ENCODE assay signal across 11 mouse cellular contexts in the genomic region with DNA sequence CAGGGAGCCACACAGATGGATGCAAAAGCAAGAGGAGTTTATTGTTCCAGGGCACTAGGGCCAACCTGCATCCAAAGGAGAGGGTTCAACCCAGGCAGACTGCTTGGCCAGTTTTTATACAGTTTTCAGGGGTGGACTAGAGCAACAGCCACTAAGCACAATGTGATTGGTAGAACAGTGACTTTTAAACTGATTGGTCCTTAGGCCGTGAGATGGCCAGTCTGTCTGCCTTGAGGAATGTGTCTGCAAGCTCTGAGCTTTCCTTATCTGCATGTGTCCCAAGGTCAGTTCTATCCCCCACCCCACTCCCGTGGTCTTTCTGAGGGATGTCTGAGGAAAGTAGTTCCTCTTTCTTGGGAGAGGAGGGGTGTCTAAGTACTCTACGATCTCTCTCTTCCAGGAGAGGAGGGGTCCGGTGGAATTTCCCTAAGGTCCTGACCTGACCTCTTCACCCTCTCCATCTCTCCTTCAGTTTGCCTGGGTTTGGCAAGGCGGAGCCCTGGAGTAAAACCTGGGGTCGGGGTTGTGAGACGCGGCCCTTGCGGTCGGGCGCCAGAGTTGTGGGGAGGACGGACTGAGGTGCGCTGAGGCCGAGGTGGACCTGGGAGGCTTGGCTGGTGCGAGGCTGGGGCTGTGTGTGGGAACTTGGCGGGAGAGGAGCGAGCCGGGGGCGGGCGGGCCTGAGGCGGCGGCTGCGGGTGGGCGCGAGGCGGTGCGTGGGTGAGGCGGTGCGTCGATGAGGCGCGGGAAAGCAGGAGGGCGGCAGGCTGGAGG. TPM values are rescaled to one million over a fixed set of nuclear protein-coding genes. Genes with fewer than 3 reads are reported as not detected.
DNase-seq lines count a peak whose midpoint lies in the region; ATAC-seq and TF ChIP-seq lines count a peak whose summit lies in the region.
"Not testable (repeated sequence)": the region's sequence is repeated elsewhere in the genome, so short reads cannot be mapped to it uniquely, and the experiment has no call there.
"Had no signal": no experiment of that assay in that cellular context is flagged by ENCODE, and none has a peak within 500 bp of the region (broad histone marks: within the 10 kb centered on the region; RNA-seq: fewer than 3 reads in every experiment).

No protein-coding gene starts in this region.

- H3K9me3 ChIP-seq in embryonic facial prominence, embryonic 15.5 days (replicated peaks); hindbrain, embryonic 14.5 days (ENCODE audit: control insufficient read depth, low read length); lung, embryonic 14.5 days (ENCODE audit: low read depth, low read length); midbrain, postnatal 0 days (ENCODE audit: low read length): not testable (repeated sequence)

- DNase-seq in Patski (ENCODE audit: low read depth, low spot score); hindbrain, embryonic 14.5 days (ENCODE audit: low spot score); left cerebral cortex, adult 2 months (ENCODE audit: extremely low spot score in 1 of 2, low spot score in 2 of 2); lung, embryonic 14.5 days; midbrain, postnatal 0 days (ENCODE audit: low spot score): not testable (repeated sequence)
- peak; percentile 70 for DNase-seq in heart, adult 11 months

- TF ChIP-seq POLR2A in testis, adult 2 months (IDR thresholded peaks at IDR 0.05; ENCODE audit: control insufficient read depth, low read depth, low read length), result not testable (repeated sequence)

- ATAC-seq in Patski, result peak; percentile 39
- peak; percentile 54; the same call in 1 of the 2 replicates for ATAC-seq in embryonic facial prominence, embryonic 15.5 days (ENCODE audit: insufficient number of reproducible peaks, low FRiP score, low TSS enrichment, low read depth)
- ATAC-seq in hindbrain, embryonic 14.5 days (ENCODE audit: low FRiP score), result peak; percentile 70; the same call in 1 of the 2 replicates
- peak; percentile 75; the same call in 1 of the 2 replicates for ATAC-seq in lung, embryonic 14.5 days (ENCODE audit: insufficient read depth)
- peak; percentile 70 for ATAC-seq in midbrain, postnatal 0 days (ENCODE audit: low FRiP score)

- not testable (repeated sequence) for H3K27ac ChIP-seq in embryonic facial prominence, embryonic 15.5 days (replicated peaks); hindbrain, embryonic 14.5 days; left cerebral cortex, adult 2 months; lung, embryonic 14.5 days (ENCODE audit: low read depth); midbrain, postnatal 0 days (ENCODE audit: low read depth, low read length); testis, adult 2 months (ENCODE audit: control insufficient read depth, insufficient read depth, low read depth, low read length)

- intact Hi-C loops in left cerebral cortex, adult 2 months (cut with DNase I), result not testable (repeated sequence)

- H3K4me2 ChIP-seq in embryonic facial prominence, embryonic 15.5 days (replicated peaks), result peak overlapping the region; percentile 42
- H3K4me2 ChIP-seq in hindbrain, embryonic 14.5 days (replicated peaks), result peak overlapping the region; percentile 45
- H3K4me2 ChIP-seq in lung, embryonic 14.5 days, result peak overlapping the region; percentile 54
- peak overlapping the region; percentile 46 for H3K4me2 ChIP-seq in midbrain, postnatal 0 days (ENCODE audit: low read depth, low read length, poor library complexity, severe bottlenecking)

- 33% methylated on average over 9 of the region's 33 CpGs for WGBS in embryonic facial prominence, embryonic 15.5 days
- WGBS in hindbrain, embryonic 14.5 days, result 60% methylated on average over 9 of the region's 33 CpGs
- 43% methylated on average over 8 of the region's 33 CpGs for WGBS in lung, embryonic 14.5 days
- WGBS in midbrain, postnatal 0 days, result 69% methylated on average over 7 of the region's 33 CpGs

- in situ Hi-C loops in Patski (cut with MboI; ENCODE audit: low pct_unique_long_range_greater_than_20kb), result not testable (repeated sequence)

- CTCF ChIA-PET in Patski (lab: Charles Lee), result not testable (repeated sequence)

- not testable (repeated sequence) for H3K9ac ChIP-seq in embryonic facial prominence, embryonic 15.5 days; hindbrain, embryonic 14.5 days; midbrain, postnatal 0 days (replicated peaks; ENCODE audit: low read length, poor library complexity, severe bottlenecking)
- H3K9ac ChIP-seq in lung, embryonic 14.5 days, result 0 out of 2 replicates have a peak overlapping the region, but pooled peaks have one; percentile 32

- TF ChIP-seq CTCF in Patski (IDR thresholded peaks at IDR 0.05); left cerebral cortex, adult 2 months (IDR thresholded peaks at IDR 0.05); lung, embryonic 14.5 days (IDR thresholded peaks at IDR 0.05; ENCODE audit: low read depth); midbrain, postnatal 0 days (IDR thresholded peaks at IDR 0.05); testis, adult 2 months (IDR thresholded peaks at IDR 0.05; ENCODE audit: control insufficient read depth, insufficient read depth, insufficient replicate concordance, low read depth, low read length): not testable (repeated sequence)

- not testable (repeated sequence) for H3K4me1 ChIP-seq in embryonic facial prominence, embryonic 15.5 days; hindbrain, embryonic 14.5 days (replicated peaks; ENCODE audit: control insufficient read depth, insufficient read depth, low read length); lung, embryonic 14.5 days (ENCODE audit: insufficient read depth); midbrain, postnatal 0 days (ENCODE audit: insufficient read depth, low read length); testis, adult 2 months (ENCODE audit: control insufficient read depth, insufficient read depth, low read length)

- not testable (repeated sequence) for H3K27me3 ChIP-seq in Patski; embryonic facial prominence, embryonic 15.5 days; hindbrain, embryonic 14.5 days (ENCODE audit: control insufficient read depth, insufficient read depth, low read length); lung, embryonic 14.5 days (ENCODE audit: insufficient read depth, low read length); midbrain, postnatal 0 days (ENCODE audit: insufficient read depth, low read length); testis, adult 2 months (ENCODE audit: control insufficient read depth, insufficient read depth, low read length)

- H3K36me3 ChIP-seq in embryonic facial prominence, embryonic 15.5 days; hindbrain, embryonic 14.5 days (replicated peaks; ENCODE audit: control insufficient read depth, insufficient read depth); lung, embryonic 14.5 days (ENCODE audit: insufficient read depth); midbrain, postnatal 0 days (ENCODE audit: insufficient read depth, low read length); testis, adult 2 months (ENCODE audit: control insufficient read depth, insufficient read depth, low read length): not testable (repeated sequence)

- POLR2A ChIA-PET in Patski (lab: Charles Lee), result not testable (repeated sequence)

- peak overlapping the region; percentile 27 for H3K4me3 ChIP-seq in embryonic facial prominence, embryonic 15.5 days (replicated peaks)
- peak overlapping the region; percentile 25 for H3K4me3 ChIP-seq in hindbrain, embryonic 14.5 days (replicated peaks; ENCODE audit: low read length)
- peak overlapping the region; percentile 43 for H3K4me3 ChIP-seq in left cerebral cortex, adult 2 months
- peak overlapping the region; percentile 29 for H3K4me3 ChIP-seq in lung, embryonic 14.5 days (ENCODE audit: low read depth, low read length)
- peak overlapping the region; percentile 25; the same call in 1 of the 2 replicates for H3K4me3 ChIP-seq in midbrain, postnatal 0 days (ENCODE audit: low read depth, low read length)
- peak overlapping the region; percentile 75 for H3K4me3 ChIP-seq in testis, adult 2 months (ENCODE audit: control insufficient read depth, low read depth, low read length)

RNA-seq across cellular contexts. Expression of a gene that starts 6.9 kb away (rescaled TPM):
- polyA plus RNA-seq in Patski (2021), result 54.8 TPM
- 49.9 and 50.2 TPM in 2 replicates for polyA plus RNA-seq in embryonic facial prominence, embryonic 15.5 days (2015; fragmentation: Nextera tagmentation; extraction: Ambion mirVana)
- 12.3 and 13.3 TPM in 2 replicates for polyA plus RNA-seq in hindbrain, embryonic 14.5 days (2014; fragmentation: Nextera tagmentation; extraction: Ambion mirVana)
- total RNA-seq in left cerebral cortex, adult 2 months (2021), result 10 to 100 TPM; 39.1 to 43.3 TPM
- polyA plus RNA-seq in lung, embryonic 14.5 days (2014; fragmentation: Nextera tagmentation; extraction: Ambion mirVana), result 40.1 and 41.0 TPM in 2 replicates
- total RNA-seq in midbrain, postnatal 0 days (2014; rRNA removed), result 12.4 and 25.7 TPM in 2 replicates
- polyA plus RNA-seq in midbrain, postnatal 0 days (2015; fragmentation: Nextera tagmentation; extraction: Ambion mirVana), result 6.9 and 8.7 TPM in 2 replicates
- polyA plus RNA-seq in testis, adult 2 months (2012; rRNA removed), result 13.6 TPM in 2 replicates

RNA-seq across cellular contexts. Expression of a gene that starts 24.7 kb away (rescaled TPM):
- not detected for polyA plus RNA-seq in Patski (2021)
- 0.24 TPM in 1 of 2 replicates, not detected in the other for polyA plus RNA-seq in embryonic facial prominence, embryonic 15.5 days (2015; fragmentation: Nextera tagmentation; extraction: Ambion mirVana)
- polyA plus RNA-seq in hindbrain, embryonic 14.5 days (2014; fragmentation: Nextera tagmentation; extraction: Ambion mirVana), result not detected in 2 replicates
- not detected for total RNA-seq in left cerebral cortex, adult 2 months (2021)
- polyA plus RNA-seq in lung, embryonic 14.5 days (2014; fragmentation: Nextera tagmentation; extraction: Ambion mirVana), result not detected in 2 replicates
- total RNA-seq in midbrain, postnatal 0 days (2014; rRNA removed), result not detected in 2 replicates
- polyA plus RNA-seq in midbrain, postnatal 0 days (2015; fragmentation: Nextera tagmentation; extraction: Ambion mirVana), result not detected in 2 replicates
- polyA plus RNA-seq in testis, adult 2 months (2012; rRNA removed), result 198 and 300 TPM in 2 replicates
- total RNA-seq: adrenal gland, adult 8-10 months; gastrocnemius, postnatal 4 days; layer of hippocampus, postnatal 36 days had no signal

Comparison
In these comparisons a context has a peak if more than half of its experiments do, and no peak if none do; other contexts are left out.
1. H3K4me3 ChIP-seq: peak in every context shown above with its lines; median percentile 75 in testis, adult 2 months; 43 in left cerebral cortex, adult 2 months; 29 in lung, embryonic 14.5 days; 27 in embryonic facial prominence, embryonic 15.5 days; 25 in hindbrain, embryonic 14.5 days; 25 in midbrain, postnatal 0 days.
2. RNA of a gene that starts 24.7 kb away (polyA plus RNA-seq): 198 to 300 TPM in testis, adult 2 months; 0.24 TPM in embryonic facial prominence, embryonic 15.5 days, not detected in Patski (single experiment), not detected in hindbrain, embryonic 14.5 days, not detected in lung, embryonic 14.5 days and not detected in midbrain, postnatal 0 days; every median in the first group is over 100 times any median in the second.
3. Peak in every context shown above with its lines, with median percentiles within 50 percentile points of each other: ATAC-seq and H3K4me2 ChIP-seq.